Mouse (Mus musculus) limb, embryonic 10.5 days (tissue): ENCODE results near the gene Havcr2. TPM values are rescaled to one million over a fixed set of nuclear protein-coding genes. Genes with fewer than 3 reads are reported as not detected.
A peak's percentile ranks its signal among the peaks of the same experiment; 100 is the strongest.

Experiments used
- DNase-seq: peaks from one replicate; pipeline ENCODE4 v3.0.0-alpha.2; 2017; ENCODE audit warnings: low spot score
- H3K27ac ChIP-seq: fragments of 300-500 bp; sonication (generic); 2 replicates; pipeline ENCODE4 v1.5.1; 2016; ENCODE audit warnings: mild to moderate bottlenecking
- H3K27me3 ChIP-seq: fragments of 300-500 bp; sonication (generic); 2 replicates; pipeline ENCODE4 v1.6.1; 2016; ENCODE audit warnings: low read depth, mild to moderate bottlenecking; ENCODE audit not compliant: poor library complexity, severe bottlenecking
- H3K36me3 ChIP-seq: fragments of 300-500 bp; sonication (generic); 2 replicates; pipeline ENCODE4 v1.6.1; 2016; ENCODE audit warnings: mild to moderate bottlenecking, moderate library complexity
- H3K4me1 ChIP-seq: fragments of 300-500 bp; sonication (generic); 2 replicates; pipeline ENCODE4 v1.6.1; 2016
- H3K4me3 ChIP-seq: fragments of 300-500 bp; sonication (generic); 2 replicates; pipeline ENCODE4 v1.5.1; 2016; ENCODE audit warnings: mild to moderate bottlenecking, moderate library complexity
- H3K9me3 ChIP-seq: fragments of 300-500 bp; sonication (generic); replicated peaks from 2 replicates; pipeline ENCODE4 v1.6.1; 2016; ENCODE audit warnings: mild to moderate bottlenecking
- WGBS: fragments of 180-500 bp; shearing (Covaris S2); methylation state at CpG from one replicate; pipeline ENCODE4 v1.1.7; 2016; 5-methylcytosine and 5-hydroxymethylcytosine counted together
- polyA plus RNA-seq: library from polyadenylated mRNA; unstranded; fragments of >200 nt; fragmentation: Nextera tagmentation; extraction: Ambion mirVana; gene quantifications from 2 replicates; pipeline ENCODE4 v1.2.1, GENCODE M21; 2016

Havcr2 gene
- polyA plus RNA-seq, 1 experiment from 2014 or later = 0.13 TPM

DNA sequence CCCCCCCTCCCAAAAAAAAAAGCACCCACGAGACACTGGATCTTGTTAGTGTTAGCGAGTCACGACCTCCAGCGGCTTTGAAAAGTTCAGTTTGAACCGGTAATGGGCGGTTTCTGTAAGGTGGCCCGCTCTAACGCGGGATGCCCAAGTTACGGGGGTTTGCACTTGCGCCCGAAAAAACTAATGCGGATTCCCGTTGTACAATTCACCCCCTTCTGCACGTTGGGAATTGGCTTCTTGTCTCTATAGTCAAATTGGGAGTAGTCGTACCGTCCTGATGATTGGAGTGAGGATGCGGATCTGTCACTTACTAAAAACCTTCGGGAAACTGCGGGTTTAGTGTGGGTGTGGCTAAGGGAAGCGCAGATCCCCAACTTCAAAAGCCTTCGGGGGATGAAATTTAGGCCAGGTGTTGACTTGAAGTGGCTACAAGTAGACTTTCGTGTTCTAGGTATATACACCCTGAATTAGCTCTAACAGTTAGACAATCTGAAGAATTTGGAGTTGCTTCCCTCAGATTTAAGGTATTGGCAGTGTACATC, 17.2 kb upstream of the Havcr2 start:
- no peak for DNase-seq
- Histone ChIP-seq H3K9me3 (no peaks in the 10 kb centered on the region), H3K27ac (peak overlapping the region; percentile 96), H3K4me3 (peak overlapping the region; percentile 93), H3K4me1 (peaks cover 7% of the 10 kb centered on the region), H3K36me3 (peaks cover 41% of the 10 kb centered on the region), H3K27me3 (no peaks in the 10 kb centered on the region)
- 2% methylated on average over 23 of the region's 23 CpGs for WGBS

DNA sequence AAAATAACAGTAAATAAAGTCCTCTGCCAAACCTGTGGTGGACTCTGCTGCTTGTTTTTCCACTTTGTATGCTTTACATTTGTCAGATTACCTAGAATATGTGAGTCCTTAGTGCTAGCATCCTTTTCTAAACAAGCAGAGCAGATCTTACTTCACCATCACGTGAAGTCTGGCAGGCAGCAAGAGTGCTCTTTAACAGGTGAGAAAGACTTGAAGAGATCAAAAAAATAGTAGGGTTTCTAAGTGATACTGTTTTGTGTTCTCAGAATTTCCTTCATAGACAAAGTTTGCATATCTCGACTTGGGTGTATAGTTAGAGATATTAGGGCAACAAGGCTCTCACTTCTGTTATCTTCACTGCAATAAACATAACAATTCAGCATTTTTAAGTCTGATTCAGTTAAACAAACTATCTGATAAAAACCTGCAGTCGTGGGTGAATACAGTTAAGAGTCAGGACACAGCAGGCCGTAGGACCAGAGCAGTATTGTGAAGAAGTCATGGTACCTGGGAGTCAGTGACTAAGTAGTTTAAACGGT, 15.7 kb upstream of the Havcr2 start:
- Histone ChIP-seq H3K4me1 (peaks cover 7% of the 10 kb centered on the region), H3K36me3 (peaks cover 56% of the 10 kb centered on the region), H3K27ac (no peak overlapping the region), H3K4me3 (no peak overlapping the region), H3K9me3 (no peaks in the 10 kb centered on the region), H3K27me3 (no peaks in the 10 kb centered on the region)
- 94% methylated on average over 5 of the region's 5 CpGs for WGBS
- DNase-seq = no peak

DNA sequence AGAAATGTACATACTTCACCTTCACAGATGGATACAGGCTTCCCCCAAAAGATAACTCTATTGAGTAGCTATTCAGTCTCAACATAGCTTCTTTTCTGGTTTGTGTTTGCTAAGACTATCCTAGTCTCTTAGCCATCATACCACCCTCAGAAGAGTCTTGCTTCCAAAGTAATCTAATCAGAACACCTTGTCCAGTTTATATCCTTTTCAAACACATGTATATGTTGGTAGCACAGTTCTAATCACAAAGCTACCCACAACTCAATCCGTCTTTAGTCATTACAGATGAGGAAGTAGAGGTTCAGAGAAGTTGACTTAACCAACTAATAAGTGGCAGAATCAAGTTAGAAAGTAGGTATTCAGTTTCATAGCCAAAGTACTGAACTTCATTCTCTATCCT, 13.0 kb upstream of the Havcr2 start:
- no peak overlapping the region for H3K27ac ChIP-seq
- H3K4me1 ChIP-seq = peaks cover 5% of the 10 kb centered on the region; the same call in 1 of the 2 replicates
- no peaks in the 10 kb centered on the region for H3K27me3 ChIP-seq
- H3K9me3 ChIP-seq = no peaks in the 10 kb centered on the region
- DNase-seq = no peak
- WGBS = 91% methylated on average over 1 of the region's 1 CpGs
- no peak overlapping the region for H3K4me3 ChIP-seq
- H3K36me3 ChIP-seq = peaks cover 56% of the 10 kb centered on the region

DNA sequence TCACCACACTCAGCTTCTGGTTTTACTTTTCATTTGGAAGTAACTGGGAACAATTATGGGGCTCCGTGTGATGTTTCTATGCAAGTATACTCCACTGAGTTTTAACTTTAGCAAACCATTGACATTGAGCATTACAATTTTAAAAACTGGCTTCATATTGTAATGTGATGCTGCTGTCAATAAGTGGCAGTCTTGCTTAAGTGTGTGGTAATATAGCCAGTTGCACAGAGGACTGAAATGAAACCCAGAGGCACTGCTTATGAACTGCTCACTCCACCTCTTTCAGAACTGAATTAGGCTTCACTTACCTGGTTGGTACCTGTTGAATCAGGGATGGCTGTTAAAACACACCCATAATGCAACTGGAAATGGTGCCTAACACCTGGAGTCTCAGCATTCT, 11.6 kb upstream of the Havcr2 start:
- Histone ChIP-seq H3K27me3 (no peaks in the 10 kb centered on the region), H3K9me3 (no peaks in the 10 kb centered on the region), H3K36me3 (peaks cover 56% of the 10 kb centered on the region), H3K4me1 (no peaks in the 10 kb centered on the region), H3K4me3 (no peak overlapping the region), H3K27ac (no peak overlapping the region)
- WGBS = 96% methylated on average over 1 of the region's 1 CpGs
- no peak for DNase-seq

DNA sequence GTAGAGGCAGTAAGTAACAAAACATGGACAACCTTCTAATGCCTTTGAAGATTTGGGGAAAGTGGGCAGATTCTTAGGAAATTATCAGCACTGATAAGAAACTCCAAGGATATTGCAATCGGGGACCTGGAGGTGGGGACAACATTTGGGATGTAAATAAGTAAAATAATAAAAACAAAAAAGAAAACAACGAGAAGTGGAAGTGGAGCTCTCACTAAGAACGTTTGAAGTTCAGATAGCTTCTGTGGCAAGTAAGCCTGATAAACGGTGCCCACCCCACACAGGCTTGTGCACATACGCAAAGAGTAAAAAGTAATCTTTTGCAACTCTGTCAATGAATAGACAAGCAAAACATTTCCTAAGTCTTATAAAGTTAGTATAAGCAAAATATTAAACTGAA, 10.8 kb upstream of the Havcr2 start:
- DNase-seq = no peak
- Histone ChIP-seq H3K27me3 (no peaks in the 10 kb centered on the region), H3K4me3 (no peak overlapping the region), H3K9me3 (no peaks in the 10 kb centered on the region), H3K4me1 (no peaks in the 10 kb centered on the region), H3K36me3 (peaks cover 51% of the 10 kb centered on the region), H3K27ac (no peak overlapping the region)
- 93% methylated on average over 5 of the region's 5 CpGs for WGBS

DNA sequence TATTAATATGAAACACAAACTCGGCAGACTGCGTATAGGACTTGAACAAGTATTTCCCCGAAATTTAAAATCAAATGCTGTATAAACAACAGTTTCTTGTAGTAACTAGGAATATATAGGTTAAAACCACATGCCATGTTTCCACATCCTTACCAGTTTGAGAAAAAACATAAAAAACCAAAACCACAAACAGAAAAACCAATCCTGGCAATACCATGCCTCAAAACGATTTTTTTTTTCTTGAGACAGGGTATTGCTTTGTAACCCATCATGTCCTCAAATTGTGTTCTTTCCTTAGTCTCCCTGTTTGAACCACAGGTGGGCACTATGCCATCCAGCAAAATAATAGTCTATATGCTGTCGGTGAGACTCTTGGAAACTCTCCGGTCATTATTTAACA, 8.6 kb upstream of the Havcr2 start:
- WGBS = 93% methylated on average over 6 of the region's 6 CpGs
- no peaks in the 10 kb centered on the region for H3K4me1 ChIP-seq
- DNase-seq = no peak
- H3K4me3 ChIP-seq = no peak overlapping the region
- H3K27me3 ChIP-seq = no peaks in the 10 kb centered on the region
- no peak overlapping the region for H3K27ac ChIP-seq
- peaks cover 29% of the 10 kb centered on the region for H3K36me3 ChIP-seq
- H3K9me3 ChIP-seq = no peaks in the 10 kb centered on the region

DNA sequence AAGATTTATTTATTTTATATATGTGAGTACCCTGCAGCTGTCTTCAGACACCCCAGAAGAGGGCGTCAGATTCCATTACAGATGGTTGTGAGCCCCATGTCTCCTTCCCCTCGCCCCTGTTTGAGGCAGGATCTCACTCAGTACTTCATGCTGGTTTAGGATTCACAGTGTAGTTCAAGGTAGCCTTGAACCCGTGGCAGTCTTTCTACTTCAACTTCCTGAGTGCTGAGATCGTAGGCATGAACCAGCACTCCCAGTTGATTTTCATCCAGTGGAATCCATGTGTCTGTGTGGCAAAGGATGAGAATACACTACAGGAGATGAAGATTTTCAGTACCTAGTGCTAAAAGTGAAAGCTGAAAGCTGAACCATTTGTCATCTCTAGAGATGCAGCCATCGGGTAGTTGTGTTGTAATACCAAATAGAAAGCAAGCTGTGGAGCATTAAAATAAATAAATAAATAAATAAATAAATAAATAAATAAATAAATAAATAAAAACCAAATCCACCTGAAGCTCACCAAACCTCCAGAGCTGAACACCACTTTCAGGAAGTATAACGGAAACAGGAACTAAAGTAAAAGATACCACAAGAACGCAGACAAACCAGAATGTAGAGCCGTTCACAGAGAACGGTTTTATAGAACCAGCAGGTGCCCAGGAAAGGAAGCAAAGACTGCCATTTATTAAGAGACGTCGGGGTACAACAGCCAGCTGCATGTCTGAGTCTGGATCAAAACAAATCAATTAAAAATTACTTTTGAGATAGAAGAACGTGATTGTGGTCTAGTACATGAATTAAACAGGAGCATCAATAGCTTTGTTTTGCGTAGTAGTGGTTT, 6.9 kb upstream of the Havcr2 start:
- 81% methylated on average over 13 of the region's 13 CpGs for WGBS
- H3K4me1 ChIP-seq = no peaks in the 10 kb centered on the region
- DNase-seq = no peak

DNA sequence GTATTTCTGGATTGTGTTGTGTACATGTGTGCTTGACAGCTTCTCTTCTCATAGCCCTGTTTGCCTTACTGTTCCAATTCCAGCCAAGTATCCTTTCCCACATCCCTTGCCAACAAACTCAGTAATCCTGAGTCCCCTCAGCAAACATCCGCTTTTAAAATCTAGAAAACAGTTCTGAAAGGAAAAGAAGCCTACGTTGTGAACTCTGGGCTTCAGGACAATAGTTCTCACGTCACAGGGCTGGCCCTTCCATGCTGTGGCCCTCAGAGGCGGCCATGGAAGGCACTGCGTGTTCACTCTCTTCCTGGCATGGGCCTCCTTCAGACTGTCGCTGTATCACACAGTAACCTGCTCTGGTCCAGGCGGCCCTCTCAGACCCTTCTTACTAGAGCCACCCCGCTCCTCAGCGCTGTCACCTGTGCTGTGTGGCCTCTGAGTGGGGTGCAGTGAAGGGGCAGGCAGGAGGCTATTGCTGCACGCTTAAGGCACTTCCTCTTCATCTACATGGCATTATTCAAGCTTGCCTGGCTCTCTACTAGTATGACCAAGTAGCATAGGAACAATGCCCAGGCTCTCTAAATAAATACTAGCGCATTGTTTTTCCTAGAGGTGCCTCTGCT, 5.2 kb upstream of the Havcr2 start:
- H3K4me3 ChIP-seq = no peak overlapping the region
- 87% methylated on average over 11 of the region's 11 CpGs for WGBS
- no peak overlapping the region for H3K27ac ChIP-seq
- DNase-seq = no peak
- H3K9me3 ChIP-seq = no peaks in the 10 kb centered on the region
- H3K4me1 ChIP-seq = no peaks in the 10 kb centered on the region
- H3K36me3 ChIP-seq = no peaks in the 10 kb centered on the region
- H3K27me3 ChIP-seq = no peaks in the 10 kb centered on the region

More for the DNA sequence above, 6.9 kb upstream of the Havcr2 start:
- no peaks in the 10 kb centered on the region for H3K9me3 ChIP-seq
- peaks cover 12% of the 10 kb centered on the region for H3K36me3 ChIP-seq
- H3K27me3 ChIP-seq = no peaks in the 10 kb centered on the region
- no peak overlapping the region for H3K27ac ChIP-seq
- H3K4me3 ChIP-seq = no peak overlapping the region

DNA sequence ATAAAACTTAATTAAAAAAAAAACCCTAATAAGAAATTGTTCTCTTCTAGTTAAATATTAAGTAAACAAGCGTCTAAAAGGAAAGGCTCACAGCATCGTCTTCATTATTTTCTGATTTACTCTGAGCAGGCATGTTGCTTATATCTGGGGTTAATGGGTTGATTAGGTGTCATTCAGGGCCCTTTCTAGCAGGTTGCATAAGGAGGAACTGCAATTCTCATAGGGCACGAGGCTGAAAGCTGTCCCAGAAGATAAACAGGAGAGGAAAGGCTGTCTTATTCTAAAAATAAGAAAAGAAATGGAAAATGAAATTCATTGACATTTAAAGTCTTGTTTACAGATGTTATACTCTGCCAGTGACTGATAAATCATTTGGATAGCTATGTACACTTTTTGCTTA, 5.2 kb downstream of the Havcr2 start:
- Histone ChIP-seq H3K4me3 (no peak overlapping the region), H3K27me3 (no peaks in the 10 kb centered on the region), H3K9me3 (no peaks in the 10 kb centered on the region), H3K27ac (no peak overlapping the region), H3K4me1 (peaks cover 13% of the 10 kb centered on the region), H3K36me3 (no peaks in the 10 kb centered on the region)
- no peak for DNase-seq
- 89% methylated on average over 3 of the region's 3 CpGs for WGBS

DNA sequence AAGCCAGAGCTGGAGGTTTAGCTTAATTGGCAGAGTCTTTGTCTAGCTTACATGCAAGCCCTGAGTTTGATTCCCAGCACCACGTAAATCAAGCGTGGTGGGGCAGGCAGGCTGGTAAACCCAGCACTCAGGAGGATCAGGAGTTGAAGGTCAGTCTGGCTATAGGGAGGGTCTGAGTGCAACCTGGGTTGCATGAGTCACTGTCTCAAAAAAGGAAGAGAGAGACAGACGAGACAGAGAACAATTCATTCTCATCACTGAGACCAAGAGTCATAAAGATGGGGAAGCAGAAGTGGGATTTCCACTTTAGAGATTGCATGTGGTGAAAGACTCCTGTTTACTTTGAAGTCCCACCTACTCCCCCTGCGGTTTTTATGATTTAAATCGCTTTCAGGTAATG, 6.6 kb downstream of the Havcr2 start:
- no peak overlapping the region for H3K4me3 ChIP-seq
- WGBS = 78% methylated on average over 5 of the region's 5 CpGs
- no peak for DNase-seq
- H3K27ac ChIP-seq = no peak overlapping the region
- H3K36me3 ChIP-seq = no peaks in the 10 kb centered on the region
- H3K4me1 ChIP-seq = peaks cover 20% of the 10 kb centered on the region
- H3K27me3 ChIP-seq = no peaks in the 10 kb centered on the region
- H3K9me3 ChIP-seq = no peaks in the 10 kb centered on the region

DNA sequence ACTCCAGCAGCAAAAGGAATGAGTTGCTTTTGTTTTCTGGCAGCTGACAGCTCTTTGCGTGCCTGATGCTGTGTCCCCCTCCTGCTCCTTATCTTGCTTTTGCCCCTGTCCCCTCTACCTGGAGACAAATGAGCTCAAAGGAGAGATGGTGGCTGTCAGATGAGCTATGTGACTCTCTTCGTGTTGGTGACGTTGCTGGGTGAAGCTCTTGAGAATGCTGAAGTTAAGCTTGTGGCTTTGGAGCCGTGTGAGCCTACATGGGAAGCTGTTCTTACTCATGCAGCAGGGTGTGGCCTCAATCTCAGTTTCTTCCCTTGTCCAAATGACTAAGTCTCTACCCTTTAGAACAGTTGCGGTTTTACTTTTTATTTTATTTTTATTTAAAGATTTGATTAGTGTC, 7.2 kb downstream of the Havcr2 start:
- Histone ChIP-seq H3K4me3 (no peak overlapping the region), H3K9me3 (no peaks in the 10 kb centered on the region), H3K27me3 (no peaks in the 10 kb centered on the region), H3K4me1 (peaks cover 20% of the 10 kb centered on the region), H3K27ac (no peak overlapping the region), H3K36me3 (no peaks in the 10 kb centered on the region)
- DNase-seq = no peak
- WGBS = 75% methylated on average over 5 of the region's 5 CpGs

DNA sequence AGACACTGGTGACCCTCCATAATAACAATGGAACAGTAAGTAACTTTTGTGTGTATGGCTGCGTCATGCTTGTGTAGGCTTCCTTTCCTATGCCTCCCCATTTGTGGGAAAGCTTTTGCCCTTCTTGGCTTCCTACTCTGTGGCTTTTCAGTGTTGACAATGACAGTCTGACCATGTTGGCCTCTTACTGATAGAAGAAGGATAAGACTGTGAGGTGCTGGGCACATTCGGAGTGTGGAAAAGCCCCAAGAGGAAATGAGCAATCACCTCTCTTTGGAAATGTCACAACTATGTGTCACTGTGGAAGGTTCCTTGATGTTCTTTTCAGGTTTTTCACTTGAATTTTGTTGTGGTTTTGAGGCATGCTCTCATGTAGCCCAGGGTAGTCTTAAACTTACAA, 12.1 kb downstream of the Havcr2 start:
- Histone ChIP-seq H3K27me3 (no peaks in the 10 kb centered on the region), H3K4me3 (no peak overlapping the region), H3K27ac (no peak overlapping the region), H3K36me3 (no peaks in the 10 kb centered on the region), H3K4me1 (peaks cover 14% of the 10 kb centered on the region), H3K9me3 (no peaks in the 10 kb centered on the region)
- 90% methylated on average over 2 of the region's 2 CpGs for WGBS
- no peak for DNase-seq

DNA sequence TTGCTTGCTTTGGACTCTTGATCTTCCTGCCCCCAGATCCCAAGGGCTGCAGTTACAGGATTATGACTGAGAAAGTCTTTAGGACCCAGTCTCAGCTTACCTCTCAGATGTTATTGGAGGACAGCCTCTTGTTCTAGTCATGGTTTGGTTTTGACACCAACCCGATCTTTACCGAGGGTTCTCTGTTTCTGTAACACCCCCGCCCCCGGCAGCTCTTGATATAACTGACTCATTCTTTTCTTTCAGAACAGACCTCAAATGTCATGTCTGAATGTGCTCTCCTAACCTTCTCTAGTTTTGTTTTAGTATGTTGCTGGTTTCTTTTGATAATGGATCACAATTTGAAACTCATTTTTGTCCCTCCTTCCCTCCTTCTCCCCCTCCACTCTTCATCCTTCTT, 19.5 kb downstream of the Havcr2 start:
- Histone ChIP-seq H3K36me3 (no peaks in the 10 kb centered on the region), H3K27ac (no peak overlapping the region)
- no peak for DNase-seq

More for the DNA sequence above, 19.5 kb downstream of the Havcr2 start:
- no peaks in the 10 kb centered on the region for H3K4me1 ChIP-seq
- no peaks in the 10 kb centered on the region for H3K9me3 ChIP-seq
- H3K4me3 ChIP-seq = no peak overlapping the region
- H3K27me3 ChIP-seq = no peaks in the 10 kb centered on the region
- WGBS = 93% methylated on average over 4 of the region's 4 CpGs
